Mouse (Mus musculus) midbrain, embryonic 10.5 days (tissue): ENCODE measurements around the gene Rnf31. TPM values are rescaled to one million over a fixed set of nuclear protein-coding genes. Genes with fewer than 3 reads are reported as not detected.

ENCODE experiments used
- DNase-seq: peaks from one replicate; pipeline ENCODE4 v3.0.0-alpha.2; 2017; ENCODE audit warnings: low spot score
- H3K27ac ChIP-seq: fragments of 300-500 bp; sonication (generic); replicated peaks from 2 replicates; pipeline ENCODE4 v1.5.1; 2016; ENCODE audit warnings: mild to moderate bottlenecking
- H3K27me3 ChIP-seq: fragments of 300-500 bp; sonication (generic); 2 replicates; pipeline ENCODE4 v1.6.1; 2016; ENCODE audit warnings: low read depth, mild to moderate bottlenecking; ENCODE audit not compliant: poor library complexity, severe bottlenecking
- H3K36me3 ChIP-seq: fragments of 300-500 bp; sonication (generic); 2 replicates; pipeline ENCODE4 v1.6.1; 2016; ENCODE audit warnings: mild to moderate bottlenecking, moderate library complexity
- H3K4me1 ChIP-seq: fragments of 300-500 bp; sonication (generic); 2 replicates; pipeline ENCODE4 v1.6.1; 2016
- H3K4me3 ChIP-seq: fragments of 300-500 bp; sonication (generic); 2 replicates; pipeline ENCODE4 v1.5.1; 2016; ENCODE audit warnings: mild to moderate bottlenecking, moderate library complexity
- H3K9me3 ChIP-seq: fragments of 300-500 bp; sonication (generic); replicated peaks from 2 replicates; pipeline ENCODE4 v1.6.1; 2016; ENCODE audit warnings: mild to moderate bottlenecking
- WGBS: fragments of 180-500 bp; shearing (Covaris S2); methylation state at CpG from one replicate; pipeline ENCODE4 v1.1.7; 2016; 5-methylcytosine and 5-hydroxymethylcytosine counted together
- polyA plus RNA-seq: library from polyadenylated mRNA; unstranded; fragments of >200 nt; fragmentation: Nextera tagmentation; extraction: Ambion mirVana; gene quantifications from 2 replicates; pipeline ENCODE4 v1.2.1, GENCODE M21; 2016

Gene Rnf31
- polyA plus RNA-seq, 1 experiment from 2014 or later, result 15.4 TPM

DNA sequence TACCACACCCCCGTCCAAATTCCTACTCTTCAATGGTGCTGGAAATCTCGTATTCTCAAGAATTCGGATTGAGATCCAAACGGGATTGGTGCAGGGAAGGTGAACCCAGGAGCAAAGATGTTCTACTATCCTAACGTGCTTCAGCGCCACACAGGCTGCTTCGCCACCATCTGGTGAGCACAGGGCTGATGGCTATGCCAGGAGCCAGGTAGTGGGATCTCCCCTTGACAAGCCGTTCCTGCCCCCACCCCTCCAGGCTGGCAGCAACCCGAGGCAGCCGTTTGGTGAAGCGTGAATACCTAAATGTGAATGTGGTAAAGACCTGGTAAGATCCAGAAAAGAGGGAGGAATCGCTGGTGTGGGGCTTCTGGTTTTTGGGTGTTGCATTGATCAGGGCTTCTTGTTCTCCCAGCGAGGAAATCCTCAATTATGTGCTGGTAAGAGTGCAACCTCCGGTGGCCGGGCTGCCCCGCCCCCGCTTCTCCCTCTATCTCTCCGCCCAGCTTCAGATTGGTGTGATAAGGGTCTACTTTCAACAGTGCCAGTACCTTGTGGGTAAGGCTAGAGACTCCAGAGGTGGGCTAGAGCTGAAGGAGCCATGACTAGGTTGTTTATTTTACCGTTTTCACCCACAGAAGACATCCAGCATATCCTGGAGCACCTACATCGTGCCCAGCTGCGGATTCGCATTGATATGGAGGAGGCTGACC is 27.1 kb downstream of the Rnf31 start:
- no peak for DNase-seq

DNA sequence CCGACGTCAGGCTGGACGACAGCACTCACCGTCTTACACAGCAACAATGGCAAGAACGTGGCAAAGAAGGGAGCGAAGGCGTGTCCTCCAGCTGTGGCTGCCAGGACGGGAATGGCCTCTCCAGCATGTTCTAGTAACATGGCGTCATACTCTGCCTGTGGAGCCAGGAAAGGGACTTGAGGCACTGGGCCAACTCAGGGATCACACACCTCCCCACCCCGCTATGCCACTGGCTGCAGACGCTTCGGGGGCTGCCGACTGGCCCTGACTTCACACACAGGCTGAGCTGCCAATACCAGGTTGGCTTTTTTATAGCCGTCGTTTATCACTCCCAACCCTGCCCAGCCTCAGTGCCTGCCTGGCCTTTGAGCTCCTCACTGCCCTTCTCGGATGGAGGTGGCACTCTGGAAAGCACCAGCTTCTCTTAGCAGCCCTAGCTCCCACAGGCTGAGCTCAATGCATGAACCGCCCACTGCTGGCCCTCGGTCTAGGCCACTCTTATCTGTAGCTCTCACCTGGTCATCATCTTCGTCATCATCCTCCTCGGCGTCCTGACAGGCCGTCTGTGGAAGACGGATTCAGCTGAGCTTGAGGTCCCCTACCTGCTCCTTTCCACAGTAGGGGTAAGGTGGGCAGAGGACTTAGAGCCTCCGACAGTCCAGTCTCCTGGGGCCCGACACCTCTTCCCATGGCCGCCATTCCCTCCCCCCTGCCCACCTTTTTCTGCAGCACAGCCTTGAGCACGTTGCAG is 36.7 kb downstream of the Rnf31 start:
- no peaks in the 10 kb centered on the region for H3K9me3 ChIP-seq
- DNase-seq, result no peak
- 95% methylated on average over 27 of the region's 27 CpGs for WGBS
- no peaks in the 10 kb centered on the region for H3K27me3 ChIP-seq
- H3K4me1 ChIP-seq, result no peaks in the 10 kb centered on the region
- H3K4me3 ChIP-seq, result no peak overlapping the region
- peaks cover 97% of the 10 kb centered on the region for H3K36me3 ChIP-seq
- no peak overlapping the region for H3K27ac ChIP-seq

More for the DNA sequence above, 27.1 kb downstream of the Rnf31 start:
- peaks cover 18% of the 10 kb centered on the region for H3K4me1 ChIP-seq
- no peaks in the 10 kb centered on the region for H3K9me3 ChIP-seq
- WGBS, result 60% methylated on average over 22 of the region's 22 CpGs
- H3K36me3 ChIP-seq, result 0 out of 2 replicates have a peak, but pooled peaks cover under 1% of the 10 kb centered on the region
- H3K27me3 ChIP-seq, result peaks cover 6% of the 10 kb centered on the region
- peak overlapping the region; percentile 38 for H3K4me3 ChIP-seq
- no peak overlapping the region; the same call in 1 of the 2 replicates for H3K27ac ChIP-seq

DNA sequence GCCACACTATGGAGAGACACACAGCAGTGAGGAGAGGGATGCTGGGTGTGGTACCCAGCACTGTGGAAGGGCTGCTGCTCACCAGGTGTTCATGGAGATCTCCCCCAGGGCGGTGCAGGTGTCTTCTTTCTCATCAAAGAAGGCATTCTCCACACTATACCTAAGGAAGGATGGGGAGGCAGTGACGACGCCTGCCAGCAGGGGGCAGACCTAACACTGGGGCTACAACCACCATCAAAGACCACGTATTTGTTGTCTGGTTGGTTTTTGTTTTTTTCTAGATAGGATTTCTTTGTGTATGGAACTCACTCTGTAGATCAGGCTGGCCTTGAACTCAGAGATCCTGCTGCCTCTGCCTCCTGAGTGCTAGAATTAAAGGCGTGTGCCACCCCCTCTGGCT is 37.8 kb downstream of the Rnf31 start:
- Histone ChIP-seq H3K9me3 (no peaks in the 10 kb centered on the region), H3K4me3 (no peak overlapping the region), H3K4me1 (peaks cover 5% of the 10 kb centered on the region), H3K27me3 (no peaks in the 10 kb centered on the region), H3K27ac (no peak overlapping the region), H3K36me3 (peaks cover 100% of the 10 kb centered on the region)
- DNase-seq, result no peak
- 67% methylated on average over 5 of the region's 5 CpGs for WGBS

DNA sequence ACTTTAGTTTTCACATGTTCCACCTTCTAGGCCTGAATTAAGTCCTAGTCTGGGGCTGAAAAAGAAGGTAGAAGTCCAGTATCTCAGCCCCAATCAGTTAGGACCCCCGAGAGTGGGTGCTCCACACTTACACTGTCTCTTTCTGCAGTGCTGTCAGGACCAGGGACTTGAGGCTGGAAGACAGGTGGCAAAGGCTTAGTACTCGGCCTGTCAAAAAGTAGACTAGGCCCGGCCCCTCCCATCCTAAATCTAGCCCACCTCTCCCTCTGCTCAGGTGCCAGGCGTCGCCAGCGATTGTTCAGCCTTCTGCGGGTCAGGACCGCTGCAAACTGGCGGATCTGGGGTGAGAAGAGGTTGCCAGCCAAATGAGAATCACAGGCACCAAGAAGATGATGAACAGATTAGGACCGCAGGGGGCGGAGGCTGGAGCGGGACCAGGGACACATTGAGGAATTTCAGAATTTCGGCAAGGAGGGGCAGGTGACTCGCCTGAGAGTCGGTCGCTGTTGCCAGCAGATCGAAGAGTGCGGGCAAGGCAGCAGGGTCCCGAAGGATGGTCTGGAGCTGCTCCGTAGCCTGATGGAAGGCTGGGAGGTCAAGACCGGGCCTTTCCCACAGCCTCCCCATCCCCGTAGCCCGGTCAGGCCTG is 43.5 kb downstream of the Rnf31 start:
- peak overlapping the region; percentile 86 for H3K27ac ChIP-seq
- no peaks in the 10 kb centered on the region for H3K27me3 ChIP-seq
- DNase-seq, result no peak
- peak overlapping the region; percentile 80 for H3K4me3 ChIP-seq
- H3K36me3 ChIP-seq, result peaks cover 83% of the 10 kb centered on the region
- WGBS, result 6% methylated on average over 23 of the region's 23 CpGs
- H3K4me1 ChIP-seq, result peaks cover 21% of the 10 kb centered on the region
- no peaks in the 10 kb centered on the region for H3K9me3 ChIP-seq

DNA sequence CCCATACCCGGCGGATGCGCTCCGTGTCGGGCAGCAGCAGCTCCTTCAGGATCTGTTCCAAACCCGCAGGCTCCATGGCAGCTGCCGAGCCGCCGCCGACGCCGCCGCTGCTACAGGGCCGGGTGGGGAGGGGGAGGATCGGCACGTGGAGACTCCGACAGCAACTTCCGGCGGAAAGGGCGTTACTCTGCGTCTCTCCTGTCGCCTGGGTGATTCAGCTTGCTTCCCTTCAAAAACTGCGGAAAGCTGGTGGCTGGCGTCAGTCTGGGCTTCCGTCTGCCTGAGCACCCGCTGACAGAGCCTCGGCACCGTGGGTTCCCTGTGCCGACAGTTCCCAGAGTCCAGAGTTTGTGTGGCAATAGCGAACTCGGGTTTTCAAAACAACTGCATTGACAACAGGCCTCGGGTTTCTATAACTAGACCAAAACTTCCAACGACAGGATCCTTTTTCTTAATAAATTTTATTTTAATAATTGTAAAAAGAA is 44.1 kb downstream of the Rnf31 start, which contains the start of gene Ipo4:
TSS of gene Ipo4 (minus strand) at position 435 of the 485 bp plus-strand sequence.
- peaks cover 83% of the 10 kb centered on the region for H3K36me3 ChIP-seq
- peak within 1 kb of the TSS; percentile 80 for H3K4me3 ChIP-seq
- peak within 1 kb of the TSS; percentile 86 for H3K27ac ChIP-seq
- peaks cover 21% of the 10 kb centered on the region for H3K4me1 ChIP-seq
- H3K9me3 ChIP-seq, result no peaks in the 10 kb centered on the region
- DNase-seq, result peak; percentile 92
- H3K27me3 ChIP-seq, result no peaks in the 10 kb centered on the region
- WGBS, result 4% methylated on average over 33 of the region's 33 CpGs

DNA sequence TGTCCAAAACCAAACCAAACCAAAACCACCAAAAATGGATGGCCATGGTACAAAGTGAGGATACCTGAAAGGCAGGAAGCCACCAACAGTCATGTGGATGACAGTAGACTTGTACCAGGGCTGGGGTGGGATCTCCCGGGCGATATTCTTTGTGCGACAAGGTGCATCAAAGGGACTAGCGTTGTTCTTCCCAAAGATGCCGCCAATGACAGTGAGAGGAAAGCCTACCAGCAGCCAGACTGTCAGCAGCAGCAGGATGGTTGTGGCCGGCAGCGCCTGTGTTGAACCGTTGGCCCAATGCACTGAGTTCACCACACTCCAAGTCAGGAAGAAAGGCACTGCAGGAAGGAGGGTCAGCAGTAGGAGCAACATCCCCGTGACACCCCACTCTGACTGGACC is 46.3 kb downstream of the Rnf31 start, which contains the start of gene Gm49378:
TSS of gene Gm49378 (minus strand) at position 101 of the 400 bp plus-strand sequence.
- WGBS, result 96% methylated on average over 9 of the region's 9 CpGs
- Histone ChIP-seq H3K27ac (no peak within 1 kb of the TSS), H3K4me3 (no peak within 1 kb of the TSS), H3K4me1 (peaks cover 32% of the 10 kb centered on the region), H3K27me3 (no peaks in the 10 kb centered on the region), H3K36me3 (peaks cover 73% of the 10 kb centered on the region), H3K9me3 (no peaks in the 10 kb centered on the region)
- no peak for DNase-seq

DNA sequence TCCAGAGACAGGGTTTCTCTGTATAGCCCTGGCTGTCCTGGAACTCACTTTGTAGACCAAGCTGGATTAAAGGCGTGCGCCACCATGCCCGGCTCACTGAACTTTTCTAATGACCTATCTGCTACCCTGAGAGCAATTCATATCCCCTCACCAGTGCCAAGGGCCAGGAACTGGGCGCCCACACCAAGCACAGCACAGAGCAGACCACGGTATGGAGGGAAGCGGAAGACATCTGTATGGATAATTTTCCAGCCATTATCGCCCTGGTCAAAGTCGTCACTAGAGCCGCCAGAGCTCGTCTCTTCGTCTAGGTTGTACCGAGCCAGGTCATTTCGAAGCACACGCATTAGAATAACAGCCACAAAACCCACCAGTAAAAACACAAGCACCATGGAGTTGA is 49.3 kb downstream of the Rnf31 start:
- H3K27me3 ChIP-seq, result no peaks in the 10 kb centered on the region
- H3K36me3 ChIP-seq, result peaks cover 57% of the 10 kb centered on the region
- DNase-seq, result no peak
- no peak overlapping the region for H3K4me3 ChIP-seq
- WGBS, result 97% methylated on average over 14 of the region's 14 CpGs
- H3K27ac ChIP-seq, result no peak overlapping the region
- H3K4me1 ChIP-seq, result peaks cover 30% of the 10 kb centered on the region
- no peaks in the 10 kb centered on the region for H3K9me3 ChIP-seq

DNA sequence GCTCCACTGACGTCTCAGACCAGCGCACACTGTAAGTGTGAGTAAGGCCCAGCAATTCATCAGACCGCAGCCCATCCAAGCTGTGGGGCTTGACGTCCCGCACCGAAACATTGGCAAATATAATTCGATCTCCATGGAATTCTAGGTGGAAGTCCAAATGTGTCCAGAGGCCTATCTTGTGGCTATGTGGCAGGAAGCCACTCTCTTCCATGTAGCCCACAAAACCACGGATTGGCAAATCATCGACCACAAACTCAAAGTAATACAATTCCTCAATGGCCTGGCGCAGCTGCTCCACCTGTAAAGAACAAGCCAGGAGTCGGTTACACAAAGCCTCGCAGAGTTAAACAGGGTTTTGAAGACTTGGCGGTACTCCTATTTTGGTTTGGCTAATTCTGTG is 49.8 kb downstream of the Rnf31 start:
- H3K27ac ChIP-seq, result no peak overlapping the region
- no peaks in the 10 kb centered on the region for H3K27me3 ChIP-seq
- 97% methylated on average over 13 of the region's 13 CpGs for WGBS
- H3K4me3 ChIP-seq, result no peak overlapping the region
- peaks cover 28% of the 10 kb centered on the region for H3K4me1 ChIP-seq
- peaks cover 61% of the 10 kb centered on the region for H3K36me3 ChIP-seq
- no peaks in the 10 kb centered on the region for H3K9me3 ChIP-seq
- DNase-seq, result no peak

DNA sequence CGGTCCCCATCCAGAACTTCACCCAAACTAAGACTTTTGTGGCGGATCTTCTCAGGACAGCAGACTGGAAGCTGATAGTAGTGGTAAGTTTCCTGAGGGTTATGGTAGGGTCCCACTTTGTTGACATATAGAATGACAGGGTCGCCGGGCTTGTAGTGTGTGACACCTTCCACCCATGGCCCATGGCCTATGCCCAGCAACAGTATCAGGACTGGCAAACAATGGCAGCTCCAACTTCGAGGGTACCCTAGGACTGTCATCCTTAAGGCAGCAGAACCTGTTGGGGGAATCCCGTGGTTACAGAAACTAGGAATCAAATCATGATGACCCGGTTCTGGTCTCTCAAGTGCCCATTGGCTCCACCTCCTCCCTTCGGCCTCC is 51.2 kb downstream of the Rnf31 start:
- Histone ChIP-seq H3K4me1 (peaks cover 28% of the 10 kb centered on the region), H3K27me3 (no peaks in the 10 kb centered on the region), H3K4me3 (peak overlapping the region; percentile 98), H3K27ac (peak overlapping the region; percentile 96), H3K36me3 (peaks cover 60% of the 10 kb centered on the region), H3K9me3 (no peaks in the 10 kb centered on the region)
- DNase-seq, result no peak
- 23% methylated on average over 8 of the region's 8 CpGs for WGBS

DNA sequence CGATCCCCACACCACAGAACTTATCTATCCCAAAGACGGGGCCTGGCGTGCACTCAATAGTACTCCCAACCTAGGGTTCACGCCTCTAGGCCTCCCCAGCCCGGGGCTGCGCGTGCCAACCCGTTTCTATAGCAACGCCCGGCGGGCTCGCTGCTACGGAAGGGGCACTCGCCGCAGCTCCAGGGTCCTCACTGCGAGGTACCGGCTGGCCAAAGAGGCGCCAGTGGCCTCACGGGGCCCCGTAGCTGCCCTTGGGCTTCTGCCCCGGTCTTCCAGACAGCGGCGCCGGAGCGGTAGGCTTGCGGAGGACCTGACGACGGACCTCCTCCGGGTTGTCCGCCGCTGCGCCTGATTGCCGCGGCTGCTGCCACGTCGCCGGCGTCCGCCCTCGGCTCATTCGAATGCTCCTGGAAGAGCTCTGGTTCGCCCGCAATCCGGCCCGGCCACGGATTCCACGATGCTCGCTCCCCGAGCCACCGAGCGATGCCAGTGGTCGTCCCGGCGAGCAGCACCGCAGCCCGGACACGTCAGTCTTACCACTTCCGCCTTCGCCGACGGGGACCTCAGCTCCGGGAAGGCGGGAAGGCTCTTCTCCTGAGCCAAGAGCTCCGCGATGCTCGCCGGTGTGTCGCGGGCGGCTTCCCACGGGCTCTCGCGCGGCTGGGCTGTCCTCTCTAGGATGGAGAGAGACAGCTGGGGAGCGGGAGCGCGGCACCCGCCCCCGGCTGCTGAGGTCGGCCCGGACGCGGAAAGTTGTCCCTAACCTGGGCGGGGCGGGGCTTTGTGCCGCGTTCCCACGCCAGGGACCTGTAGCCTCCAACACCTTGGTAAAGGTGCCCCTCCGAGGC is 51.8 kb downstream of the Rnf31 start, which contains the start of gene Tm9sf1:
TSS of gene Tm9sf1 (minus strand) at position 747 of the 848 bp plus-strand sequence.
- Histone ChIP-seq H3K36me3 (peaks cover 54% of the 10 kb centered on the region), H3K27me3 (no peaks in the 10 kb centered on the region), H3K9me3 (no peaks in the 10 kb centered on the region), H3K4me3 (peak within 1 kb of the TSS; percentile 98), H3K27ac (peak within 1 kb of the TSS; percentile 96), H3K4me1 (peaks cover 28% of the 10 kb centered on the region)
- DNase-seq, result peak; percentile 89
- WGBS, result under 1% methylated on average over 89 of the region's 89 CpGs

DNA sequence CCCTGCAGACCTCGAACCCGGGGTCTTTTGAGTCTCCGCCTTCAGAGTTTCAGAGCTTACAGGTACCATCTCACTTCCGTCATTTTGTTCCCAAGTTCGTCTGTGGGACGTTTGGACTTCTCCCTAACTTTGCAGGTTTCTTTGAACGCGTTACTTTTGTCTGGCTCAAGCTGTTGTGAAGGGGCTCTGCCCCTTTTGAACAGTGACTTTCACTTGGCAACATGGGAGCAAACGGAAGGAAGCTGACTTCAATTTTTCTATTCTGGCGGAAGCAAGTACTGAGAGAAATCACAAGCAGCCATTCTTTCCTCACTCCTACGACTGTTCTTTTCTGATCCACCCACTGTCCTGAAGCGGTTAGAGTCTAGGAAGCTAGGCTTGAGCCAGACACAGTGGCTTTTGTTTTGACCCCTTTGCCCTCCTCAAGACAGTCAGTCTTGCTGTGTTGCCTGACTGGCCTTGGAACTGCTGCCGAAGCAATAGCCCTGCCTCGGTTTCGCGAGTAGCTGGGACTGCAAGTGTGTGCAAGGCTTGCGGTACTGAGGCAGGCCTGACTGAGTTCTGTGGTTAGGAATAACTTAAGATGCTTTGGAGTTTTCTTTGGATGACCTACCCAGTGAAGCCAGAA is 52.9 kb downstream of the Rnf31 start:
- Histone ChIP-seq H3K27me3 (no peaks in the 10 kb centered on the region), H3K36me3 (peaks cover 43% of the 10 kb centered on the region), H3K4me3 (peak overlapping the region; percentile 98), H3K9me3 (no peaks in the 10 kb centered on the region), H3K4me1 (peaks cover 28% of the 10 kb centered on the region), H3K27ac (peak overlapping the region; percentile 96; the same call in 1 of the 2 replicates)
- DNase-seq, result no peak
- WGBS, result 42% methylated on average over 17 of the region's 17 CpGs
